Mouse (Mus musculus): ENCODE data around the gene Cysltr1.

GRCm38 (mm10) chrX:106634799-106635541 lies 31.5 kb upstream of the Cysltr1 start:
- TF ChIP-seq GATA1 (IDR thresholded peaks at IDR 0.05; ENCODE audit: low read length) (no peak), TAL1 (IDR thresholded peaks at IDR 0.05; ENCODE audit: low read length) (no peak)

Measured in erythroblast, embryonic 14.5 days (primary cell).